Mouse (Mus musculus): ENCODE data around the gene Ehmt2. TPM values are rescaled to one million over a fixed set of nuclear protein-coding genes. Genes with fewer than 3 reads are reported as not detected.
"Not testable (repeated sequence)": the region's sequence is repeated elsewhere in the genome, so short reads cannot be mapped to it uniquely, and the experiment has no call there.

Ehmt2 gene
- polyA plus RNA-seq, 2 experiments, result 10.2 to 29.7 TPM

GRCm38 (mm10) chr17:34947606-34948005, 49.3 kb downstream of the Ehmt2 start:
- Histone ChIP-seq H3K27ac (no peak overlapping the region), H3K9ac (replicated peaks) (no peak overlapping the region), H3K4me1 (replicated peaks; ENCODE audit: control insufficient read depth in 2 of 2, insufficient read depth in 2 of 2, low read length in 1 of 2) (peaks cover 0 to 7% of the 10 kb centered on the region in 2 experiments), H3K4me3 (ENCODE audit: insufficient read depth in 1 of 2, low read depth in 2 of 2, low read length in 2 of 2) (no peak overlapping the region), H3K36me3 (replicated peaks; ENCODE audit: control insufficient read depth, insufficient read depth, low read depth) (peaks cover 20% of the 10 kb centered on the region), H3K9me3 (ENCODE audit: control insufficient read depth, low read length) (no peaks in the 10 kb centered on the region), H3K4me2 (ENCODE audit: low read depth) (no peak overlapping the region), H3K27me3 (ENCODE audit: control insufficient read depth, insufficient read depth, low read length) (no peaks in the 10 kb centered on the region)
- DNase-seq (ENCODE audit: low read depth in 3 of 3, low spot score in 3 of 3) (no peak), ATAC-seq (ENCODE audit: insufficient read depth) (no peak)
- WGBS (ENCODE audit: insufficient replicate concordance), result 23% methylated on average over 8 of the region's 8 CpGs
- peak; percentile 54 for TF ChIP-seq CTCF (IDR thresholded peaks at IDR 0.05; ENCODE audit: low read depth)
- TF ChIP-seq EP300 (IDR thresholded peaks at IDR 0.05; ENCODE audit: low read depth), result no peak

- not testable (repeated sequence) for H3K27ac ChIP-seq; ATAC-seq (ENCODE audit: insufficient read depth); H3K4me1 ChIP-seq (replicated peaks; ENCODE audit: control insufficient read depth in 2 of 2, insufficient read depth in 2 of 2, low read length in 1 of 2); DNase-seq (ENCODE audit: low read depth in 3 of 3, low spot score in 3 of 3); H3K27me3 ChIP-seq (ENCODE audit: control insufficient read depth, insufficient read depth, low read length); H3K9ac ChIP-seq (replicated peaks); H3K9me3 ChIP-seq (ENCODE audit: control insufficient read depth, low read length); H3K4me3 ChIP-seq (ENCODE audit: insufficient read depth in 1 of 2, low read depth in 2 of 2, low read length in 2 of 2); H3K4me2 ChIP-seq (ENCODE audit: low read depth)
- H3K36me3 ChIP-seq (replicated peaks; ENCODE audit: control insufficient read depth, insufficient read depth, low read depth), result peaks cover 20% of the 10 kb centered on the region
- 34% methylated on average over 9 of the region's 9 CpGs for WGBS (ENCODE audit: insufficient replicate concordance)
These were observed 50.7 kb downstream of the Ehmt2 start for GRCm38 (mm10) chr17:34948721-34949552.

DNA sequence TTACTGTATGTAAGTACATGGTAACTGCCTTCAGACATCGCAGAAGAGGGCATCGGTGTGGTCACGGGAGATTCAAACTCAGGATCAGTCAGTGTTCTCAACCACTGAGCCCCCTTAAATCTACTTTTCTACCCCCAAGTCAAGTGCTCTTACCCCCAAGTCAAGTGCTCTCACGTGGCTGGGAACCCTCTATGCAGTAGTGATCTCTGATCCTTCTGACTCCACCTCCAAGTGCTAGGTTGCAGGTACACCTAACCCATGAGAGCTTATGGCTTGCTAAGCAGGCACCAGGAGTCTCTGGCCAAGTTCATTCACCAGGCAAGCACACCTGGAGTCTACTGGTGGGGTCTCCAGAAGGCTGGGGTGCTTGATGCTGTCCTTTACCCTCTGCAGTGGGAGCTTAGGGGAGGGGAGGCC, 51.3 kb downstream of the Ehmt2 start:
- Histone ChIP-seq H3K4me2 (ENCODE audit: low read depth) (no peak overlapping the region), H3K27me3 (ENCODE audit: control insufficient read depth, insufficient read depth, low read length) (no peaks in the 10 kb centered on the region), H3K4me1 (replicated peaks; ENCODE audit: control insufficient read depth in 2 of 2, insufficient read depth in 2 of 2, low read length in 1 of 2) (peaks cover 0 to 7% of the 10 kb centered on the region in 2 experiments), H3K36me3 (replicated peaks; ENCODE audit: control insufficient read depth, insufficient read depth, low read depth) (peaks cover 20% of the 10 kb centered on the region), H3K27ac (peak overlapping the region; percentile 81; the same call in 1 of the 2 replicates), H3K9ac (replicated peaks) (0 out of 2 replicates have a peak overlapping the region, but pooled peaks have one; percentile 13), H3K9me3 (ENCODE audit: control insufficient read depth, low read length) (no peaks in the 10 kb centered on the region), H3K4me3 (ENCODE audit: insufficient read depth in 1 of 2, low read depth in 2 of 2, low read length in 2 of 2) (peak overlapping the region in 1 of 2 experiments; percentile 2; a peak in 1 of 4 replicates)
- ATAC-seq (ENCODE audit: insufficient read depth), result peak; percentile 47
- DNase-seq (ENCODE audit: low read depth in 3 of 3, low spot score in 3 of 3), result no peak
- no peak for TF ChIP-seq EP300 (IDR thresholded peaks at IDR 0.05; ENCODE audit: low read depth)
- TF ChIP-seq CTCF (IDR thresholded peaks at IDR 0.05; ENCODE audit: low read depth), result no peak
- WGBS (ENCODE audit: insufficient replicate concordance), result 16% methylated on average over 4 of the region's 4 CpGs

DNA sequence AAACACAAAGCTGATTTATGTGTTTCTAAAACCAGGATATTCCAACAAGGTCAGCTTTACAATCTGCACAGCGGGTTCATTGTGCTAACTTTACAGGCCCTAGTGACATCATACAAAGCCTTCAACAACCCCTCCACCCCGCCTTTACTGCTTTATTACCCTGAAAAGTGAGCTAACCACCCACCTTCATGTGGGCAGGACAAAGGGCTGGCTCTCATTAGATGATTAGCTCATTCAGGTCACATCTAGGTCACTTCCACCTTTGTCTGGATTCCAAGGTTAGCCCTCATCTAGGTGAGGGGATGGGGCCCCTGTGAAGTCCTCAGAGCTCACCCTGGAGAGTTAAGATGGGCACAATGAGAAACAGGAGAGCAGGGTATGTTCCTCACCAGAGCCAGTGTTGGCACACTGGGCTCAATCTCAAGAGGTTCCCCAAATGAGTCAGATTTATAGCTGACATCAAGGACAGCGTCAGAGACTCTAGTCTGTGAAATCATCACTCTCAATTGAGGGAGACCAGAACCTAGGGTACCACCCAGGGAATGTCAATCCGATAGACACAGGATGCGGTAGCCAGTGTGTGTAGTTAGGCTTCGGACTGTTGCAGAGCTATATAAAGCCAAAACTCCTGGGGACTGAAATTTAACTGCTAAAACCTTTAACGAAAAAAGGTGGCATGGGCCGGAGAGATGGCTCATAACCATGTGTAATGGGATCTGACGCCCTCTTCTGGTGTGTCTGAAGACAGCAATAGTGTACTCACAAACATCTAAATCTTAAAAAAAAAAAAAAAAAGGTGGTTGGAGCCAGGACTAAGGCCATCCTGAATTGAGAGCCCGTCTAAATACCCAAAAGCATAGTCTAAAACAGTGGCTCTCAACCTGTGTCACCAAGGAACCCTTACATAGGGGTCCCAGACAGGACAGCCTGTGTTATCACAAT, 52.5 kb downstream of the Ehmt2 start:
- H3K27ac ChIP-seq, result peak overlapping the region; percentile 81
- no peaks in the 10 kb centered on the region for H3K9me3 ChIP-seq (ENCODE audit: control insufficient read depth, low read length)
- no peaks in the 10 kb centered on the region for H3K27me3 ChIP-seq (ENCODE audit: control insufficient read depth, insufficient read depth, low read length)
- TF ChIP-seq CTCF (IDR thresholded peaks at IDR 0.05; ENCODE audit: low read depth) (no peak), EP300 (IDR thresholded peaks at IDR 0.05; ENCODE audit: low read depth) (no peak)
- ATAC-seq (ENCODE audit: insufficient read depth) (no peak), DNase-seq (ENCODE audit: low read depth in 3 of 3, low spot score in 3 of 3) (no peak)
- peak overlapping the region; percentile 89 for H3K4me2 ChIP-seq (ENCODE audit: low read depth)
- peaks cover 0 to 7% of the 10 kb centered on the region in 2 experiments for H3K4me1 ChIP-seq (replicated peaks; ENCODE audit: control insufficient read depth in 2 of 2, insufficient read depth in 2 of 2, low read length in 1 of 2)
- WGBS (ENCODE audit: insufficient replicate concordance), result 14% methylated on average over 10 of the region's 10 CpGs
- peak overlapping the region; percentile 83 for H3K9ac ChIP-seq (replicated peaks)
- peak overlapping the region; percentile 67 to 96 for H3K4me3 ChIP-seq (ENCODE audit: insufficient read depth in 1 of 2, low read depth in 2 of 2, low read length in 2 of 2)
- H3K36me3 ChIP-seq (replicated peaks; ENCODE audit: control insufficient read depth, insufficient read depth, low read depth), result peaks cover 20% of the 10 kb centered on the region

All from liver, embryonic 14.5 days (tissue).